Mouse (Mus musculus) lung, embryonic 15.5 days (tissue): ENCODE measurements around the gene Litaf. TPM values are rescaled to one million over a fixed set of nuclear protein-coding genes. Genes with fewer than 3 reads are reported as not detected.
A peak's percentile ranks its signal among the peaks of the same experiment; 100 is the strongest.

ENCODE experiments used
- ATAC-seq: fragments of 200-750 bp; cut with Nextera tagmentation; 2 replicates; pipeline ENCODE4 v1.8.0; 2017; ENCODE audit warnings: moderate number of reproducible peaks, borderline replicate concordance; ENCODE audit not compliant: low FRiP score, low TSS enrichment; ENCODE audit errors: extremely low read depth
- H3K27ac ChIP-seq: fragments of 300-500 bp; sonication (generic); 2 replicates; pipeline ENCODE4 v1.5.1; 2015; ENCODE audit warnings: moderate library complexity, mild to moderate bottlenecking, inconsistent platforms
- H3K27me3 ChIP-seq: fragments of 300-500 bp; sonication (generic); 2 replicates; pipeline ENCODE4 v1.6.1; 2015; ENCODE audit warnings: inconsistent platforms
- H3K36me3 ChIP-seq: fragments of 300-500 bp; sonication (generic); 2 replicates; pipeline ENCODE4 v1.6.1; 2015; ENCODE audit warnings: inconsistent platforms
- H3K4me1 ChIP-seq: fragments of 300-500 bp; sonication (generic); 2 replicates; pipeline ENCODE4 v1.6.1; 2015; ENCODE audit warnings: inconsistent platforms
- H3K4me2 ChIP-seq: fragments of 300-500 bp; sonication (generic); 2 replicates; pipeline ENCODE4 v1.6.1; 2015; ENCODE audit warnings: inconsistent platforms, mild to moderate bottlenecking, moderate library complexity
- H3K4me3 ChIP-seq: fragments of 300-500 bp; sonication (generic); 2 replicates; pipeline ENCODE4 v1.5.1; 2015; ENCODE audit warnings: mild to moderate bottlenecking, inconsistent platforms
- H3K9ac ChIP-seq: fragments of 300-500 bp; sonication (generic); 2 replicates; pipeline ENCODE4 v1.6.1; 2015; ENCODE audit warnings: inconsistent platforms
- H3K9me3 ChIP-seq: fragments of 300-500 bp; sonication (generic); 2 replicates; pipeline ENCODE4 v1.6.1; 2016; ENCODE audit warnings: inconsistent platforms
- WGBS: fragments of 180-500 bp; shearing (Covaris S2); methylation state at CpG from one replicate; pipeline ENCODE4 v1.1.7; 2015; 5-methylcytosine and 5-hydroxymethylcytosine counted together
- polyA plus RNA-seq: library from polyadenylated mRNA; unstranded; fragments of >200 nt; fragmentation: Nextera tagmentation; extraction: Ambion mirVana; gene quantifications from 2 replicates; pipeline ENCODE4 v1.2.1, GENCODE M21; 2015

Gene Litaf
- polyA plus RNA-seq, 1 experiment from 2014 or later = 111 TPM

GRCm38 (mm10) chr16:11078216-11078869 lies 12.4 kb upstream of the Litaf start:
- Histone ChIP-seq H3K4me1 (no peaks in the 10 kb centered on the region), H3K27ac (no peak overlapping the region), H3K27me3 (no peaks in the 10 kb centered on the region), H3K9me3 (no peaks in the 10 kb centered on the region), H3K9ac (no peak overlapping the region), H3K36me3 (peaks cover 89% of the 10 kb centered on the region), H3K4me3 (no peak overlapping the region), H3K4me2 (no peak overlapping the region)
- WGBS = 64% methylated on average over 3 of the region's 3 CpGs
- no peak for ATAC-seq

GRCm38 (mm10) chr16:11077601-11078201 lies 11.7 kb upstream of the Litaf start:
- no peaks in the 10 kb centered on the region for H3K27me3 ChIP-seq
- H3K4me3 ChIP-seq = no peak overlapping the region
- peaks cover 87% of the 10 kb centered on the region for H3K36me3 ChIP-seq
- ATAC-seq = no peak
- H3K27ac ChIP-seq = no peak overlapping the region
- H3K4me2 ChIP-seq = no peak overlapping the region
- no peaks in the 10 kb centered on the region for H3K9me3 ChIP-seq
- no peaks in the 10 kb centered on the region for H3K4me1 ChIP-seq
- WGBS = 94% methylated on average over 9 of the region's 9 CpGs
- H3K9ac ChIP-seq = no peak overlapping the region

DNA sequence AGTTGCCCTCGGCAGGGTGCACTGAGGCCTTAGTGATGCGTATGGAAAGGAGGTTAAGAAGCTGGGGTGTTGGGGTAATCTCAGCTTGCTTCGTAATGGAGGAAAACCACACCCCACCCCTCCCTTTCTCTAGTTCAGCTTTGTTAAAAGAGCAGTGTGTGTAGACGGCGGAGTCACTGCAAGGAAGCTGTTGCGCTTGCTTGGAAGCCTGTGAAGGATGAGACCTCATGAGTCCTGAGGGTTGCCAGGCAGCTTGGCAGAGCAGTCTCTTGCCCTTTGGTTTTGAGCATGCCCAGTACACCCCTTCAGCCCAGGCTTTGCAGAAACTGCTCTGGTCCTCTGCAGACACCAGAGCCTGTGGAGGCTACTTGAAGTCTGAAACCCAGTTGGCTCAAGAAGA lies 7.1 kb upstream of the Litaf start:
- Histone ChIP-seq H3K4me2 (no peak overlapping the region), H3K9me3 (no peaks in the 10 kb centered on the region), H3K27me3 (no peaks in the 10 kb centered on the region), H3K9ac (no peak overlapping the region), H3K27ac (no peak overlapping the region), H3K36me3 (peaks cover 54% of the 10 kb centered on the region), H3K4me1 (peaks cover 28% of the 10 kb centered on the region), H3K4me3 (no peak overlapping the region)
- WGBS = 81% methylated on average over 6 of the region's 6 CpGs
- no peak for ATAC-seq

- Histone ChIP-seq H3K27ac (no peak overlapping the region), H3K36me3 (peaks cover 48% of the 10 kb centered on the region), H3K27me3 (no peaks in the 10 kb centered on the region), H3K4me3 (no peak overlapping the region), H3K4me1 (peaks cover 34% of the 10 kb centered on the region), H3K9ac (no peak overlapping the region), H3K4me2 (no peak overlapping the region), H3K9me3 (no peaks in the 10 kb centered on the region)
- ATAC-seq = no peak
- 82% methylated on average over 8 of the region's 8 CpGs for WGBS
These were observed 6.5 kb upstream of the Litaf start for GRCm38 (mm10) chr16:11072454-11072853.

DNA sequence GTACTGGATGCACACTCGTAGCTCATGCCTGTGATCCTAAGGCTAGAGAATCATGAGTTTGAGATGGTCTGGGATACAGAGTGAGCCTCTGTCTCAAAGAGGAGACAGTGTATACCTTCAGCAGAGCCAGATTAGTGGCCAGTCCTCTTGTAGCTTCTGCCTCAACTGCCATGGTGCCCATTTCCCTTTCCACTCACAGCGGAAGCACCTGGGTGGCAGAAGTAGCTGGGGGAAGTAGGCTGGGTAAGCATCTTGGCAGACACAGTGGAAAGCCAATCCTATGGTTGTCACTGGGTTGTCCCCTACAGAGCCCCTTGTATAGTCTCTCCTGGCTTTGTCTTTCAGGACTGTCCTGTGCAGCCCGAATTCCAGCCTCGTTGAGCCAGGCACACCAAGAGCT lies 5.9 kb upstream of the Litaf start:
- WGBS = 90% methylated on average over 4 of the region's 4 CpGs
- Histone ChIP-seq H3K4me1 (peaks cover 38% of the 10 kb centered on the region), H3K36me3 (peaks cover 47% of the 10 kb centered on the region), H3K27me3 (no peaks in the 10 kb centered on the region), H3K4me3 (no peak overlapping the region), H3K9me3 (no peaks in the 10 kb centered on the region), H3K4me2 (no peak overlapping the region), H3K9ac (no peak overlapping the region), H3K27ac (no peak overlapping the region)
- ATAC-seq = no peak

DNA sequence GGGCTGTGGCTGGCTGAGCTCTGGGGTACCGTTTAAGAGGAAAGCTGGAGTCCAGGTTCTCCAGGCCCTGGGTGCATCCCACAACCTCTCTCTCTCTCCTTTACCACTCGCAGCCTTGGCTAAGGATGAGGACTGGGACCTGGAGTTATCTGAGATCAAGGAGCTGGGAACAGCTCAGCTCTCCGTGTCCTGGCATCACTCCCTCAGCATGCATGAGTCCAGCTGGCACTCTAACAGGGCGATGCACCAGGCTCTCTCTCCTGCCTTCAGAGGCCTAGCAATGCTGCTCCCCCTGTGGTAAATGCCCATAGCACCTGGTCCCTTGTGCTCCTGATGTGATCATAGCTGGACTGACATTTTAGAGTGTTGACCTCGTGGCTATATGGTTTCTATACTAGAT lies 5.2 kb upstream of the Litaf start:
- Histone ChIP-seq H3K27me3 (no peaks in the 10 kb centered on the region), H3K9me3 (no peaks in the 10 kb centered on the region), H3K27ac (no peak overlapping the region), H3K4me3 (no peak overlapping the region), H3K4me2 (no peak overlapping the region), H3K9ac (no peak overlapping the region), H3K36me3 (peaks cover 42% of the 10 kb centered on the region), H3K4me1 (peaks cover 38% of the 10 kb centered on the region)
- ATAC-seq = no peak
- WGBS = 80% methylated on average over 5 of the region's 5 CpGs

- no peak for ATAC-seq
- peak overlapping the region; percentile 39 for H3K27ac ChIP-seq
These were observed 3.9 kb upstream of the Litaf start for GRCm38 (mm10) chr16:11069710-11070420.

DNA sequence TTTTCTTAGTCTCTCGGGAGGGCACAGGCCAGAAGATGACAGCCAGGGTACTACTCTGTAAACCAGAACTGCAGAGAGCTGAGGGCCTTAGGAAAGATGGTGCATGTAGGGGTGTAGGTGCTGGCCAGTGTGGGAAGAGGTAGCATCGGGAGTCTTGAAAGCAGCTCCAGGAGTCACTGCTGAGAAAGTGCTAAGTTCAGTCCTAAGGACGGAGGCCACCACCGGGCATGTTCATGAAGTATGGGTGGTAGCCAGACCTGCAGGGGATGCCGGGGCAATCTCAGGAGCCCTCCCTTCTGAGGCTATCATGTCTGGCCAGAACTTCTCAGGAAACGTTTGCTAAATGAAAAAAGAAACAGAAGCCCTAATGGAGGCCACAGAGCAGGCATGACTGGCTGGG lies 3.3 kb upstream of the Litaf start:
- peaks cover 46% of the 10 kb centered on the region for H3K4me1 ChIP-seq

More at GRCm38 (mm10) chr16:11069710-11070420, 3.9 kb upstream of the Litaf start:
- peaks cover 30% of the 10 kb centered on the region for H3K36me3 ChIP-seq
- H3K27me3 ChIP-seq = no peaks in the 10 kb centered on the region
- H3K4me2 ChIP-seq = peak overlapping the region; percentile 22
- H3K9ac ChIP-seq = no peak overlapping the region
- H3K4me1 ChIP-seq = peaks cover 44% of the 10 kb centered on the region
- WGBS = 49% methylated on average over 7 of the region's 7 CpGs
- no peak overlapping the region for H3K4me3 ChIP-seq
- H3K9me3 ChIP-seq = no peaks in the 10 kb centered on the region

GRCm38 (mm10) chr16:11068666-11069065 lies 2.7 kb upstream of the Litaf start:
- peaks cover 50% of the 10 kb centered on the region for H3K4me1 ChIP-seq
- no peak overlapping the region for H3K4me3 ChIP-seq
- no peaks in the 10 kb centered on the region for H3K9me3 ChIP-seq
- H3K27me3 ChIP-seq = no peaks in the 10 kb centered on the region
- peak overlapping the region; percentile 39; the same call in 1 of the 2 replicates for H3K27ac ChIP-seq
- peaks cover 18% of the 10 kb centered on the region for H3K36me3 ChIP-seq
- no peak overlapping the region for H3K9ac ChIP-seq
- ATAC-seq = no peak
- peak overlapping the region; percentile 69; the same call in 1 of the 2 replicates for H3K4me2 ChIP-seq
- WGBS = 82% methylated on average over 3 of the region's 3 CpGs

More for the DNA sequence above, 3.3 kb upstream of the Litaf start:
- Histone ChIP-seq H3K27ac (peak overlapping the region; percentile 39), H3K36me3 (peaks cover 24% of the 10 kb centered on the region), H3K4me2 (peak overlapping the region; percentile 22), H3K9me3 (no peaks in the 10 kb centered on the region), H3K9ac (no peak overlapping the region), H3K27me3 (no peaks in the 10 kb centered on the region), H3K4me3 (no peak overlapping the region)
- ATAC-seq = no peak
- 58% methylated on average over 6 of the region's 6 CpGs for whole genome bisulfite sequencing

DNA sequence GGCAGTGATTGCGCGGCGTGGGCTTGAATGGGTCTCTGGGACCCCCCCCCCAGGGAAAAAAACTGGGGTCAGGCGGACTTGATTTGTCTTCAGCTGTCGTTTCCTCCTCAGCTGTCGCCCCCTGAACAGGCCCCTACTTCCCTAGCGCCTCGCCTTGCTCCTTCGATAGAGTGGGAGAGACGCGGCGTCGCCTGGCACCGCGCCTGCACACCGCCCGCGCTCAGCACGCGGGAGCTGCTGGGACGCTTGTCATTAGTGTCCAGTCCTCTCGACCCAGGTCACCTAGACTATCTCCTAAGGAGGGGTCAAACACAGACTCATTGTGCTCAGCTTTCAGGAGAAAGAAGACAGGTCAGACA lies 855 bp upstream of the Litaf start:
- Histone ChIP-seq H3K27ac (peak overlapping the region; percentile 94), H3K4me2 (peak overlapping the region; percentile 69), H3K4me1 (peaks cover 63% of the 10 kb centered on the region), H3K4me3 (peak overlapping the region; percentile 81), H3K9me3 (no peaks in the 10 kb centered on the region), H3K9ac (peak overlapping the region; percentile 88), H3K36me3 (0 out of 2 replicates have a peak, but pooled peaks cover 3% of the 10 kb centered on the region), H3K27me3 (no peaks in the 10 kb centered on the region)
- peak; percentile 26; the same call in 1 of the 2 replicates for ATAC-seq
- WGBS = 2% methylated on average over 22 of the region's 22 CpGs

DNA sequence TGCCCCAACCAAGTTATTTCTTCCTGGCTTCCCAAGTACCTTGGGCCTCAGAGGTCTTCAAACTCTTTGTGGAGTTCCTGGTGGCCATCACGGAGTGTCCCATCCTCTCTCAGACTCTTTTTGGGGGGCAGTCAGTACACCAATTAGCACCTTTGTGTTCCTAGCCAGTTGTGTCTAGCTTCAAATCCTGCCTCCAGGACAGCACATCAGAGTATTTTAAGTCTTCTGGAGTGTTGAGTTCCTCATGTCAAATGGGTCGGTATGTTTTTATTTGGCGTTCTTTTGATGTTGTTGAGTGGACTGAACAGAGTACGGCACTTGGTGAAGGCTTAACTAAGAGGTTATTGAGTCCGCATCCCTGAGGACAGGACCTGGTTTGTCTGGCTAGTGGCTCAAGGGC lies 526 bp downstream of the Litaf start:
- Histone ChIP-seq H3K9me3 (no peaks in the 10 kb centered on the region), H3K4me2 (peak overlapping the region; percentile 56), H3K27me3 (no peaks in the 10 kb centered on the region), H3K4me1 (peaks cover 59% of the 10 kb centered on the region), H3K4me3 (peak overlapping the region; percentile 81), H3K9ac (peak overlapping the region; percentile 49), H3K36me3 (no peaks in the 10 kb centered on the region), H3K27ac (peak overlapping the region; percentile 31; the same call in 1 of the 2 replicates)
- 49% methylated on average over 5 of the region's 5 CpGs for WGBS
- no peak for ATAC-seq

- Histone ChIP-seq H3K4me2 (no peak overlapping the region), H3K36me3 (no peaks in the 10 kb centered on the region), H3K4me1 (peaks cover 52% of the 10 kb centered on the region), H3K9ac (no peak overlapping the region), H3K9me3 (no peaks in the 10 kb centered on the region), H3K27me3 (no peaks in the 10 kb centered on the region), H3K27ac (peak overlapping the region; percentile 20; the same call in 1 of the 2 replicates), H3K4me3 (no peak overlapping the region)
- no peak for ATAC-seq
- WGBS = 82% methylated on average over 6 of the region's 6 CpGs
These were observed 1.2 kb downstream of the Litaf start for GRCm38 (mm10) chr16:11064742-11065141.
